Mouse (Mus musculus): ENCODE data around the gene P2ry13. TPM values are rescaled to one million over a fixed set of nuclear protein-coding genes. Genes with fewer than 3 reads are reported as not detected.

The P2ry13 gene
- total RNA-seq, 2 experiments from 2014 or later: 2.2 to 9.8 TPM

GRCm38 (mm10) chr3:59203802-59204520 lies 6.7 kb downstream of the P2ry13 start:
- no peak for ATAC-seq (replicated peaks; ENCODE audit: low FRiP score, poor library complexity, severe bottlenecking)

- ATAC-seq (replicated peaks; ENCODE audit: low FRiP score, poor library complexity, severe bottlenecking): no peak
These were observed 13.2 kb downstream of the P2ry13 start for GRCm38 (mm10) chr3:59197329-59197948.

- no peak for ATAC-seq (replicated peaks; ENCODE audit: low FRiP score, poor library complexity, severe bottlenecking)
These were observed 15.7 kb downstream of the P2ry13 start, which contains the start of gene Gpr87 for GRCm38 (mm10) chr3:59194938-59195337. TSS of gene Gpr87 (minus strand) at chr3:59195104.

GRCm38 (mm10) chr3:59194099-59194498 lies 16.6 kb downstream of the P2ry13 start:
- ATAC-seq (replicated peaks; ENCODE audit: low FRiP score, poor library complexity, severe bottlenecking): no peak

- no peak for ATAC-seq (replicated peaks; ENCODE audit: low FRiP score, poor library complexity, severe bottlenecking)
These were observed 19.0 kb downstream of the P2ry13 start for GRCm38 (mm10) chr3:59191674-59192073.

GRCm38 (mm10) chr3:59187336-59187735 lies 23.3 kb downstream of the P2ry13 start:
- ATAC-seq (replicated peaks; ENCODE audit: low FRiP score, poor library complexity, severe bottlenecking): no peak

GRCm38 (mm10) chr3:59185662-59186061 lies 25.0 kb downstream of the P2ry13 start:
- no peak for ATAC-seq (replicated peaks; ENCODE audit: low FRiP score, poor library complexity, severe bottlenecking)

GRCm38 (mm10) chr3:59182129-59182528 lies 28.6 kb downstream of the P2ry13 start:
- ATAC-seq (replicated peaks; ENCODE audit: low FRiP score, poor library complexity, severe bottlenecking): no peak

GRCm38 (mm10) chr3:59181134-59181533 lies 29.5 kb downstream of the P2ry13 start:
- no peak for ATAC-seq (replicated peaks; ENCODE audit: low FRiP score, poor library complexity, severe bottlenecking)

- ATAC-seq (replicated peaks; ENCODE audit: low FRiP score, poor library complexity, severe bottlenecking): no peak
These were observed 33.8 kb downstream of the P2ry13 start for GRCm38 (mm10) chr3:59176871-59177270.

- no peak for ATAC-seq (replicated peaks; ENCODE audit: low FRiP score, poor library complexity, severe bottlenecking)
These were observed 35.4 kb downstream of the P2ry13 start for GRCm38 (mm10) chr3:59175234-59175633.

GRCm38 (mm10) chr3:59174426-59175154 lies 36.1 kb downstream of the P2ry13 start:
- ATAC-seq (replicated peaks; ENCODE audit: low FRiP score, poor library complexity, severe bottlenecking): no peak

GRCm38 (mm10) chr3:59169921-59170627 lies 40.6 kb downstream of the P2ry13 start:
- no peak for ATAC-seq (replicated peaks; ENCODE audit: low FRiP score, poor library complexity, severe bottlenecking)

GRCm38 (mm10) chr3:59169215-59169614 lies 41.5 kb downstream of the P2ry13 start:
- ATAC-seq (replicated peaks; ENCODE audit: low FRiP score, poor library complexity, severe bottlenecking): no peak

GRCm38 (mm10) chr3:59168476-59168875 lies 42.2 kb downstream of the P2ry13 start:
- no peak for ATAC-seq (replicated peaks; ENCODE audit: low FRiP score, poor library complexity, severe bottlenecking)

GRCm38 (mm10) chr3:59167417-59168054 lies 43.1 kb downstream of the P2ry13 start:
- ATAC-seq (replicated peaks; ENCODE audit: low FRiP score, poor library complexity, severe bottlenecking): no peak

- ATAC-seq (replicated peaks; ENCODE audit: low FRiP score, poor library complexity, severe bottlenecking): no peak
These were observed 50.2 kb downstream of the P2ry13 start for GRCm38 (mm10) chr3:59160465-59160864.
